Mouse (Mus musculus): ENCODE results near the gene Gm4763. TPM values are rescaled to one million over a fixed set of nuclear protein-coding genes. Genes with fewer than 3 reads are reported as not detected.
"Not testable (repeated sequence)": the region's sequence is repeated elsewhere in the genome, so short reads cannot be mapped to it uniquely, and the experiment has no call there.

Gene Gm4763
- not detected for total RNA-seq (2021)
- long read RNA-seq, experiment 1 = 0 reads
- long read RNA-seq, experiment 2 = 0 reads

GRCm38 (mm10) chr7:24726808-24727207 is at the start of gene Gm4763:
Gm4763 (minus strand) TSS chr7:24726908.
- not testable (repeated sequence) for DNase-seq (ENCODE audit: low spot score)

- DNase-seq (ENCODE audit: low spot score) = no peak
Measured at GRCm38 (mm10) chr7:24776145-24776544, 49.4 kb upstream of the Gm4763 start.

DNA sequence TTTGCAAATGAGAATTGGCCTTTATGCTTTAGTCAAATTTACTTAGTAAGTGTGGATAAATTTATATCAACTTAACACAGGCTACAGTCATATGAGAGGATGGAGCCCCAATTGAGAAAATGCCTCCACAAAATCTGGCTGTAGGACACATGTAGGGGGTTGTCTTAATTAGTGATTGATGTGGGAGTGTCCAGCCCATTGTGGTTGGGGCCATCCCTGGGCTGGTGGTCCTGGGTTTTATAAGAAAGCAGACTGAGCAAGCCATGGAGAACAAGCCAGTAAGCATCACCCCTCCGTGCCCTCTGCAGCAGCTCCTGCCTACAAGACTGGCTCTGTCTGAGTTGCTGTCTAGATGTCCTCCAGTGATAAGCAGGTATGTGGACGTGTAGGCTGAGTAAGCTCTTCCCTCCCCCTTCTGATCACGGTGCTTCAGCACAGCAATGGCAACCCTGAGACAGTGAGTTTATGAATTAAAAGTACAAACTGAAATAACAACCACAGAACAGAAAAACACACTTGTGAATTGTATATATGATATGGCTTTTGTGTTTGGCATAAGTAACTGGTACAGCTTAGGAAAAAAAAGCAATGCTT is 47.3 kb upstream of the Gm4763 start:
- DNase-seq (ENCODE audit: low spot score) = no peak

DNA sequence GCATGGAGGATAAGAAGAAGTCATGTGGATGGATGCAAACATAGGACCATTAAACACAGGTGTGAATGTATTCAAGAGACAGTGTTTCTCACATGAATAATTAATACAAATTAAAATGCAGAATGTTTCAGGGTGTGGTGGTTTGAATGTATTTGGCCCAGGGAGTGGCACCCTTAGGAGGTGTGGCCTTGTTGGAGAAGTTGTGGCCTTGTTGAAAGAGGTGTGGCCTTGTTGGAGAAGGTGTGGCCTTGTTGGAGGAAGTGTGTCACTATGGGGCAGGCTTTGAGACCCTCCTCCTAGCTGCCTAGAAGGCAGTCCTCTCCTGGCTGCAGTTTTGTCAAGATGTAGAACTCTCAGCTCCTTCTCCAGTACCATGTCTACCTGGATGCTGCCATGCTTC is 44.7 kb upstream of the Gm4763 start:
- no peak for DNase-seq (ENCODE audit: low spot score)

DNA sequence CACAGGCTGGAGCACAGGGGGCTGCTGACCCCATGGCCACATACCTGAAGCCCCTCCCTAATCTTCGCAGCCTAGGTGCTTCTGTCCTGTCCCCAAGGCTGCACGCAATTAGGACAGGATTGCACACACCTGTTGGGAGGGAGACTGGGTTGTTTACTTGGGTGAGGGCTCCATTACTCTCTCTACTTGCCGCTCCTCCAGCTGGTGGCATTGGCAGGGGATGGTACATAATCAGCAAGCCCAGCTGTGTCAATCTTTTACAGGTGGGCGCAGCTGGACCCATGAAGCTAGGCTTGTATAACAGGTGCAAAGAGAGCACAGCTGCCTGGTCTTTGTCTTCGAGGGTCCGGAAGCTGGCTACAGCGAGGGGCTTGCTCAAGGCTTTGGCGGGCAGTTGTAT is 35.9 kb upstream of the Gm4763 start:
- no peak for DNase-seq (ENCODE audit: low spot score)

- DNase-seq (ENCODE audit: low spot score) = no peak
Measured at GRCm38 (mm10) chr7:24761161-24761560, 34.5 kb upstream of the Gm4763 start.

DNA sequence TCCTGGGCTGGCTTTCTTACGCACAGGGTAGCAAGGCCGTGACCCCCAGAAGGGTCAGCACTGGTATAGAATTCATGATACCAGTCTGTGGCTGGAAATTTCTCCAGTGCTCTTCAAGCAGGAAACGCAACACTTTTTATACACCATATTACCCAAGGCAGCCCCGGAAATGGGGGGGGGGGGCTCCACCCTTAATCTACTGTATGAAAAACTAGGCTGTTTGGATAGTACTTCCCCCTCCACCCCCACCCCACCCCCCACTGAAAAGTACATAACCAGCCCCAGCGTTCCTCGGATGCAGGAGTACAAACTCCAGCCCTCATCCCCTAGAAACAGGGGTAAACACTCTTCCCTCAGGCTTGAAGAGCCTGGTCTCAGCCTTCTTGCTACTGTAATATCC is 33.5 kb upstream of the Gm4763 start, which contains the start of gene Cd177:
Gene Cd177, minus strand, starts transcription at position 101 of the 400 bp plus-strand sequence.
- DNase-seq (ENCODE audit: low spot score) = no peak

GRCm38 (mm10) chr7:24758520-24758919 is 31.8 kb upstream of the Gm4763 start:
- no peak for DNase-seq (ENCODE audit: low spot score)

DNA sequence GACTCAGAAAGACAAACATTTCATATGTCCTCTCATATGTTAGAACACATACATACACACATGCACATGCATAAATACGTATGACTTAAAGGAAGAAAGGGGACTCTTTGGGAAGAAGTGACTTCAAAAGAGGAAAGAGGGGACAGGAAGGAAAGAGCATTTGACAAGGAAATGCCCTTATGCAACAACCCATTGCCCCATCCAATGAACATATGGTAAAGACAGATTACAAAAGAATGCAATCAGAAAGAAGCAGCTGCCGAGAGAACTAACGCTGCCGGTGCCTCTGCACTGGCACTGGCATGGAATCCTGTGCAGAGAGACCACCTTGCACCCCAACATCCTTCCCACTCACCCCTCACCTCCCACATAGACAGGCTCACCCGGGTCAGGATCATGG is 26.8 kb upstream of the Gm4763 start:
- no peak for DNase-seq (ENCODE audit: low spot score)

- no peak for DNase-seq (ENCODE audit: low spot score)
Measured at GRCm38 (mm10) chr7:24751610-24752009, 24.9 kb upstream of the Gm4763 start.

- DNase-seq (ENCODE audit: low spot score) = no peak
Measured at GRCm38 (mm10) chr7:24750695-24751094, 24.0 kb upstream of the Gm4763 start.

- DNase-seq (ENCODE audit: low spot score) = no peak
Measured at GRCm38 (mm10) chr7:24735970-24736670, 9.4 kb upstream of the Gm4763 start.

- DNase-seq (ENCODE audit: low spot score) = no peak
Measured at GRCm38 (mm10) chr7:24715039-24715438, 11.7 kb downstream of the Gm4763 start.

GRCm38 (mm10) chr7:24708832-24709292 is 17.8 kb downstream of the Gm4763 start, which contains the start of gene BC049730:
BC049730 (plus strand) TSS chr7:24709242.
- no peak for DNase-seq (ENCODE audit: low spot score)

GRCm38 (mm10) chr7:24702841-24703240 is 23.9 kb downstream of the Gm4763 start:
- DNase-seq (ENCODE audit: low spot score) = not testable (repeated sequence)

GRCm38 (mm10) chr7:24697891-24698290 is 28.8 kb downstream of the Gm4763 start:
- DNase-seq (ENCODE audit: low spot score) = not testable (repeated sequence)

GRCm38 (mm10) chr7:24692693-24693092 is 34.0 kb downstream of the Gm4763 start:
- not testable (repeated sequence) for DNase-seq (ENCODE audit: low spot score)

- not testable (repeated sequence) for DNase-seq (ENCODE audit: low spot score)
Measured at GRCm38 (mm10) chr7:24687519-24687918, 39.2 kb downstream of the Gm4763 start.

GRCm38 (mm10) chr7:24684121-24684520 is 42.6 kb downstream of the Gm4763 start:
- not testable (repeated sequence) for DNase-seq (ENCODE audit: low spot score)

GRCm38 (mm10) chr7:24676575-24676974 is 50.1 kb downstream of the Gm4763 start, which contains the start of gene Tex101:
Tex101 (minus strand) TSS chr7:24676675.
- no peak for DNase-seq (ENCODE audit: low spot score)

- no peak for DNase-seq (ENCODE audit: low spot score)
Measured at GRCm38 (mm10) chr7:24671944-24672439, 54.7 kb downstream of the Gm4763 start.
